Mouse (Mus musculus) cerebellum, adult 2 months (tissue): ENCODE data around the gene Tcf12. TPM values are rescaled to one million over a fixed set of nuclear protein-coding genes. Genes with fewer than 3 reads are reported as not detected.

Experiments used
- DNase-seq, 2 experiments: peaks; one replicate each; pipeline ENCODE4 v3.0.0; 2021
- H3K27ac ChIP-seq: fragments of 200-500 bp; 2 replicates; pipeline ENCODE4 v1.5.1; 2012; ENCODE audit warnings: low read length, control low read depth, inconsistent platforms; ENCODE audit not compliant: insufficient read depth
- H3K27me3 ChIP-seq: fragments of 200-500 bp; 2 replicates; pipeline ENCODE4 v1.6.1; 2012; ENCODE audit warnings: inconsistent platforms, mild to moderate bottlenecking, low read length, moderate library complexity; ENCODE audit not compliant: control insufficient read depth, insufficient read depth
- H3K4me1 ChIP-seq: fragments of 200-500 bp; 2 replicates; pipeline ENCODE4 v1.6.1; 2011; ENCODE audit warnings: low read length; ENCODE audit not compliant: control insufficient read depth, insufficient read depth
- H3K4me3 ChIP-seq: fragments of 200-500 bp; replicated peaks from 2 replicates; pipeline ENCODE3; 2011; ENCODE audit warnings: mild to moderate bottlenecking, low read depth, low read length, control low read depth; ENCODE audit not compliant: insufficient read depth
- CTCF ChIP-seq: fragments of 200-500 bp; IDR thresholded peaks from 2 replicates; pipeline ENCODE4 v1.5.1; 2011; ENCODE audit warnings: low read depth, mild to moderate bottlenecking, control low read depth, low read length, moderate library complexity, borderline replicate concordance; ENCODE audit not compliant: insufficient read depth
- POLR2A ChIP-seq: fragments of 200-500 bp; IDR thresholded peaks from 2 replicates; pipeline ENCODE4 v1.6.1; 2011; ENCODE audit warnings: low read length, control low read depth, borderline replicate concordance; ENCODE audit not compliant: insufficient read depth
- WGBS: fragments of 180-500 bp; shearing (Covaris S2); methylation state at CpG from one replicate; pipeline ENCODE4 v1.1.7; 2018; 5-methylcytosine and 5-hydroxymethylcytosine counted together
- polyA plus RNA-seq: library from polyadenylated mRNA; depleted of rRNA; stranded (reverse); fragments of >200 nt; gene quantifications from 2 replicates; pipeline ENCODE4 v1.2.3, GENCODE M21; 2012

The Tcf12 gene
- polyA plus RNA-seq, 1 experiment, result 53.0 TPM

DNA sequence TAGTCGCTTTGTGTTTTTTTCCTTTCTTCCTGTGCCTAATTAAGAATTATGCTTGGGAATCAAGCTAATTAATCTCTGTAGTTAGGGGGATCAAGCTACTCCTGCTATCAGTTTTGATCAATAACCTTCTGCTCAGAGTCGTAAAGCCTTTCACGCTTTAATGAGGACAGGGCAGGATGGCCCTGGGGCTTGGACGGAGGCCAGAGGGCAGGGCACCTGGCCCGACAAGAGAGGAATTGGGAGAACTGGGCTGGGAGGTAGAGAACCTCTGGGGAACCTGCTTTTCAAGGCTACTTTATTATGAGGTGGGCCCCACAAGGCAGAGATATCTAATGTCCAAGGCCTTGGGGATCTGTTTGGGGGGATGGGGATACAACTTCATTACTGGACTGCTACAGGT is 274.3 kb downstream of the Tcf12 start:
- Histone ChIP-seq H3K4me3 (no peak overlapping the region), H3K27ac (no peak overlapping the region), H3K27me3 (no peaks in the 10 kb centered on the region), H3K4me1 (peaks cover 7% of the 10 kb centered on the region)
- no peak for DNase-seq
- TF ChIP-seq CTCF (no peak), POLR2A (no peak)
- WGBS, result 47% methylated on average over 5 of the region's 5 CpGs

DNA sequence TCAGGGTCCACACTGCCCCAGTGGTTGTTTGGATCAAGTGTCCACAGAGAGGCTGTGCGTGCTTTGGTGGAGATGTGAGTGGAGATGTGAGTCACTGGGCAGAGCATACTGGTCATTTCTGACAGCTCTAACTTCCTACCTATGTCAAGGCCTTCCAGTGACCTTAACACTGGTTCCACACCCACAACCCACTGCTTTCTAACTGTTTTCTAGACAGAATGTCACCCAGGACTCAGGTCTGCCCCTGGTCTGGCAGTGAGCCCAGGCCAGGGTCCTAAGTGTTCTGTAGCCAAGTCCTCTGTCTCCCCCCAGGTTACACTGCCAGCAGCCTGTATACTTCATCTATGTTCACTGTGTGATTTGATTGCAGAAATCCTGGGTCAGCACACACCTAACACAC is 275.3 kb downstream of the Tcf12 start:
- 100% methylated on average over 1 of the region's 1 CpGs for WGBS

DNA sequence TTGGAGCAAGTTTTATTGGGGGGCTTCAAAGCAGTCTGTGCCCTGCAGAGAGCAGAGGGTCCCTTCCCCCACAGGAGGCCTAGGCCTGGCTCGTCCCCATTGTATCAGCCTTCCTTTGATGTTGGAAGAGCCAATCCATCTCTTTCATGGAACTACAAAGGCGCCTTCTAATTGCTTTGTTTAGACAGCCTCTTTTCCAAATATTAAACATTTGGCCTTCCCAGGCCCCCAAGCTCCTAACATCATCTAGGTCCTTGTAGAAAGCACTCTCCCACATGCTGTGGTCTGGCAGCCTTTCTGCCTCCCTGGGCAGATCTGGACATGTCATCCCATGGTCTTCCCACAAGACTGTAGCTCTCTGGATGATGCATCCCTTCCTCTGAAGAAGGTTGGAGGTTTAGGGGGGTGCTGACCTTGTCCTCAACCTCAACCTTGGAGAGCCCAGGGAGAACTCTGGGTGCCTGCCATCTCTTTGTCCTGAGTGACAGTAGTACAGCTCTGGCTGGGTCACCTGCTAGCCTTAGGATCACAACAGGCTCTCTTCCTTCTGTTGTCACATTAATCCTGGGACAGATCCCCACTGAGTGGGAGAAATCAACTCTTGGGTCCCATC is 276.4 kb downstream of the Tcf12 start:
- H3K4me1 ChIP-seq, result peaks cover 12% of the 10 kb centered on the region
- H3K27ac ChIP-seq, result no peak overlapping the region
- WGBS, result 82% methylated on average over 2 of the region's 2 CpGs
- no peak for TF ChIP-seq POLR2A
- no peak for TF ChIP-seq CTCF
- DNase-seq, result no peak
- H3K27me3 ChIP-seq, result no peaks in the 10 kb centered on the region
- no peak overlapping the region for H3K4me3 ChIP-seq

More for the DNA sequence above, 275.3 kb downstream of the Tcf12 start:
- no peak for TF ChIP-seq CTCF
- no peak for TF ChIP-seq POLR2A
- no peak for DNase-seq
- Histone ChIP-seq H3K27me3 (no peaks in the 10 kb centered on the region), H3K4me1 (peaks cover 7% of the 10 kb centered on the region), H3K27ac (no peak overlapping the region), H3K4me3 (no peak overlapping the region)

- 82% methylated on average over 4 of the region's 4 CpGs for WGBS
Observed at GRCm38 (mm10) chr9:71834707-71835106, 277.0 kb downstream of the Tcf12 start.

GRCm38 (mm10) chr9:71831756-71832699 is 279.6 kb downstream of the Tcf12 start:
- WGBS, result 63% methylated on average over 26 of the region's 26 CpGs
- TF ChIP-seq CTCF (peak; percentile 58), POLR2A (no peak)
- peaks cover 19% of the 10 kb centered on the region for H3K4me1 ChIP-seq
- H3K27ac ChIP-seq, result no peak overlapping the region
- H3K4me3 ChIP-seq, result no peak overlapping the region
- DNase-seq, result peak; percentile 52 to 70
- no peaks in the 10 kb centered on the region for H3K27me3 ChIP-seq

More at GRCm38 (mm10) chr9:71834707-71835106, 277.0 kb downstream of the Tcf12 start:
- TF ChIP-seq POLR2A, result no peak
- DNase-seq, result no peak
- H3K4me3 ChIP-seq, result no peak overlapping the region
- H3K27me3 ChIP-seq, result no peaks in the 10 kb centered on the region
- peaks cover 12% of the 10 kb centered on the region for H3K4me1 ChIP-seq
- no peak overlapping the region for H3K27ac ChIP-seq

- TF ChIP-seq POLR2A (no peak), CTCF (no peak)
- WGBS, result 77% methylated on average over 4 of the region's 4 CpGs
- Histone ChIP-seq H3K27me3 (no peaks in the 10 kb centered on the region), H3K27ac (no peak overlapping the region), H3K4me1 (peaks cover 26% of the 10 kb centered on the region), H3K4me3 (no peak overlapping the region)
- DNase-seq, result no peak
Observed at GRCm38 (mm10) chr9:71830994-71831393, 280.7 kb downstream of the Tcf12 start.

DNA sequence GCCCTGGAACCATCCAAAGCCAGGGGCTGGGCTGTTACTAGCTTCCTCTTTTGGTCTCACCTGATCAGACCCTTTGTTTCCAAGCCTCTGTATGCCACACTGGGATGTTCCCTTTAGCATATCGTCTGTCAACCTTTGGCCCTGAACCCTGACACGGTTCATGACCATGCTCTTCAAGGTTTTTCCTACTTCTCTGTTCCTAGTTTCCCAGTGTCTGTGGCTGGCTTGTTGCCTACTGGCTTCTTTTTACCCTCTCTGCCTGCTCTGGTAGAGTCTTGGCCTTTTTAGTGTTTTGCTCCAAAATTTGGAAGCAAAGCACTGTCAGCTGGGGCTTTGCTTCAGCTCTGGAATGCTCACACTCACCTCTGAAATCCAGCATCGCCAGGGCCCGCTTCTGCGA is 281.3 kb downstream of the Tcf12 start:
- Histone ChIP-seq H3K27me3 (no peaks in the 10 kb centered on the region), H3K4me1 (peaks cover 30% of the 10 kb centered on the region), H3K27ac (no peak overlapping the region), H3K4me3 (no peak overlapping the region)
- no peak for TF ChIP-seq POLR2A
- no peak for TF ChIP-seq CTCF
- no peak for DNase-seq
- 69% methylated on average over 5 of the region's 5 CpGs for WGBS

DNA sequence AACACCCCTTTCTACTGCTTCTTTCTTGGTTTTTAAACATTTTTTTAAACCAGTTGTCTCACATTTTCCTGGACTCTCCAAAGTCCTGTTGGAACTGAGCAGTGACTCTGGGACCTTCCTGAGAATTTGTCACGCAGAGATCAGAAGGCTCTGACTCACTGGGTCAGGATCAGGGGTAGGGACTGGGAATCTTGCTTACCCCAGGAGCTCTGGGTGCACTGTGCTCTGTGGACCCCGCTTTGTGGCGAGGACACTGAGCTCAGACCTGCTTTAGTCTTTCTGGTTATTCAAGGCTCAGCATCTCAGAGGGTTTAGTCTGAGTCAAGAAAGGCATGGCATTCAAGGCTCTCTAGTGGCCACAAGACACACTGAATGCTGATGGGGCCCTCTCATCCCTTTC is 281.9 kb downstream of the Tcf12 start:
- Histone ChIP-seq H3K4me1 (peaks cover 29% of the 10 kb centered on the region), H3K27ac (no peak overlapping the region), H3K4me3 (no peak overlapping the region), H3K27me3 (no peaks in the 10 kb centered on the region)
- 93% methylated on average over 3 of the region's 3 CpGs for WGBS
- DNase-seq, result no peak
- TF ChIP-seq CTCF, result no peak
- TF ChIP-seq POLR2A, result no peak
